In the genomic region with DNA sequence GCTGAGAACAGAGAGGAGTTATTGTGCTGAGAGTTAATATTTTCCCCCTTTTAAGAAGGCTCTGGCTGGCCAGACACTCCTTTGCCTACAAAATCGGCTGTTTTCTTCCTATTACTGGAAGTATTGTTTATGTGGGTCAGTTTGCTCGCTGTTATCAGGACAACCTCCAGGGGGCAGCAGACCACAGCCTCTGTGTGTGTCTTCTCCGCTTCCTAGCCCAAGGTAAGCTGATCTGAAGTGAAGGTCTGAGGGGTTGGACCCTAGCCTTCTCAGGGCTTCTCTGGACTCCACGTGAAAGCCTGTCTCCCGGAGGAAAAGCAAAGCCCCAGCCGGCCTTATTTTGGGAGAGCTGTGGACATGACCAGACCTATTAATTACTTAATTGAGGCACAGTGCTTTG, we compare ENCODE assay signal across 9 mouse cellular contexts.
DNase-seq lines count a peak whose midpoint lies in the region; ATAC-seq and TF ChIP-seq lines count a peak whose summit lies in the region.
"Had no signal": no experiment of that assay in that cellular context is flagged by ENCODE, and none has a peak within 500 bp of the region (broad histone marks: within the 10 kb centered on the region; RNA-seq: fewer than 3 reads in every experiment).

No protein-coding gene starts in this region.

- peak; percentile 68 for ATAC-seq in erythroid progenitor cell, adult 5-6 weeks (replicated peaks; ENCODE audit: low FRiP score, poor library complexity, severe bottlenecking)
- ATAC-seq in lung, embryonic 15.5 days (ENCODE audit: borderline replicate concordance, extremely low read depth, low FRiP score, low TSS enrichment): peak; percentile 43; the same call in 1 of the 2 replicates

- TF ChIP-seq POLR2A in ES-Bruce4 (IDR thresholded peaks at IDR 0.05; ENCODE audit: insufficient read depth, low read length): no peak
- TF ChIP-seq POLR2A in thymus, adult 2 months (IDR thresholded peaks at IDR 0.05; ENCODE audit: control insufficient read depth, extremely low read depth, insufficient read depth, low read length, poor library complexity): no peak

- peak overlapping the region; percentile 35 for H3K4me2 ChIP-seq in lung, embryonic 15.5 days
- H3K4me2 ChIP-seq: midbrain, embryonic 12.5 days had no signal

- no peak overlapping the region for H3K4me3 ChIP-seq in ES-Bruce4 (ENCODE audit: low read depth, low read length)
- no peak overlapping the region for H3K4me3 ChIP-seq in lung, embryonic 15.5 days
- no peak overlapping the region for H3K4me3 ChIP-seq in thymus, adult 2 months (ENCODE audit: control insufficient read depth, insufficient read depth, low read length)
- H3K4me3 ChIP-seq: midbrain, embryonic 12.5 days had no signal

- intact Hi-C loops in heart, postnatal 10 days (cut with DNase I): loop anchor here (1.0 to 5.0 kb wide), 6 partner anchors 42 to 978 kb away; no protein-coding TSS in a partner anchor

- no peak overlapping the region for H3K9ac ChIP-seq in ES-Bruce4 (ENCODE audit: low read depth, poor library complexity, severe bottlenecking)
- no peak overlapping the region for H3K9ac ChIP-seq in lung, embryonic 15.5 days
- H3K9ac ChIP-seq: midbrain, embryonic 12.5 days had no signal

- H3K36me3 ChIP-seq in ES-Bruce4 (ENCODE audit: control insufficient read depth, insufficient read depth, low read length, poor library complexity, severe bottlenecking): no peaks in the 10 kb centered on the region
- H3K36me3 ChIP-seq in lung, embryonic 15.5 days: no peaks in the 10 kb centered on the region
- H3K36me3 ChIP-seq in thymus, adult 2 months (ENCODE audit: control insufficient read depth, insufficient read depth, low read length): no peaks in the 10 kb centered on the region
- H3K36me3 ChIP-seq: midbrain, embryonic 12.5 days had no signal

- no peak overlapping the region for H3K27ac ChIP-seq in ES-Bruce4 (ENCODE audit: insufficient read depth, low read length)
- no peak overlapping the region for H3K27ac ChIP-seq in lung, embryonic 15.5 days
- H3K27ac ChIP-seq in thymus, adult 2 months (ENCODE audit: control insufficient read depth, insufficient read depth, low read length): no peak overlapping the region
- H3K27ac ChIP-seq: midbrain, embryonic 12.5 days had no signal

- H3K27me3 ChIP-seq in ES-Bruce4 (ENCODE audit: control insufficient read depth, insufficient read depth, low read length, poor library complexity, severe bottlenecking): no peaks in the 10 kb centered on the region
- no peaks in the 10 kb centered on the region for H3K27me3 ChIP-seq in lung, embryonic 15.5 days
- no peaks in the 10 kb centered on the region for H3K27me3 ChIP-seq in thymus, adult 2 months (ENCODE audit: control insufficient read depth, insufficient read depth, low read length)

- no peaks in the 10 kb centered on the region for H3K4me1 ChIP-seq in ES-Bruce4 (ENCODE audit: control insufficient read depth, insufficient read depth, low read length)
- H3K4me1 ChIP-seq in lung, embryonic 15.5 days: peaks cover 5% of the 10 kb centered on the region; the same call in 1 of the 2 replicates
- 0 out of 2 replicates have a peak, but pooled peaks cover 3% of the 10 kb centered on the region for H3K4me1 ChIP-seq in thymus, adult 2 months (replicated peaks; ENCODE audit: control insufficient read depth, insufficient read depth, low read length)
- H3K4me1 ChIP-seq: midbrain, embryonic 12.5 days had no signal

- no peak for TF ChIP-seq EP300 in ES-Bruce4 (IDR thresholded peaks at IDR 0.05; ENCODE audit: insufficient read depth, low read depth, low read length)

- peak; percentile 51 for DNase-seq in brain, embryonic 18.5 days (ENCODE audit: low read depth, low spot score)
- DNase-seq in heart, postnatal 10 days: peak; percentile 81 to 91
- DNase-seq in layer of hippocampus, adult 18-20 months (ENCODE audit: low spot score in 2 of 2): peak; percentile 73 to 92
- peak; percentile 76 for DNase-seq in ovary, postnatal 10 days (ENCODE audit: low spot score)
- peak; percentile 83 for DNase-seq in thymus, adult 2 months

- peak; percentile 88 for TF ChIP-seq CTCF in ES-Bruce4 (IDR thresholded peaks at IDR 0.05; ENCODE audit: low read depth, low read length)
- peak; percentile 73; the same call in 1 of the 2 replicates for TF ChIP-seq CTCF in thymus, adult 2 months (IDR thresholded peaks at IDR 0.05; ENCODE audit: borderline replicate concordance, control insufficient read depth, extremely low read depth, insufficient read depth, low read length, poor library complexity)

- no peaks in the 10 kb centered on the region for H3K9me3 ChIP-seq in ES-Bruce4 (replicated peaks; ENCODE audit: control insufficient read depth, insufficient read depth, low read length, poor library complexity, severe bottlenecking)
- no peaks in the 10 kb centered on the region for H3K9me3 ChIP-seq in lung, embryonic 15.5 days
- H3K9me3 ChIP-seq: midbrain, embryonic 12.5 days had no signal

- under 1% methylated on average over 6 of the region's 6 CpGs for WGBS in lung, embryonic 15.5 days
- 5% methylated on average over 6 of the region's 6 CpGs for WGBS in thymus, adult 2 months
